Mouse (Mus musculus) embryonic facial prominence, embryonic 10.5 days (tissue): Measurements from ENCODE around the gene Hist2h2ac. TPM values are rescaled to one million over a fixed set of nuclear protein-coding genes. Genes with fewer than 3 reads are reported as not detected.
A peak's percentile ranks its signal among the peaks of the same experiment; 100 is the strongest.
"Not testable (repeated sequence)": the region's sequence is repeated elsewhere in the genome, so short reads cannot be mapped to it uniquely, and the experiment has no call there.

Source experiments
- DNase-seq: peaks from one replicate; pipeline ENCODE4 v3.0.0-alpha.2; 2017; ENCODE audit warnings: low spot score
- H3K27ac ChIP-seq: fragments of 300-500 bp; sonication (generic); replicated peaks from 2 replicates; pipeline ENCODE4 v1.5.1; 2016; ENCODE audit warnings: mild to moderate bottlenecking
- H3K27me3 ChIP-seq: fragments of 300-500 bp; sonication (generic); replicated peaks from 2 replicates; pipeline ENCODE4 v1.6.1; 2016; ENCODE audit warnings: low read depth, mild to moderate bottlenecking; ENCODE audit not compliant: poor library complexity, severe bottlenecking
- H3K36me3 ChIP-seq: fragments of 300-500 bp; sonication (generic); replicated peaks from 2 replicates; pipeline ENCODE4 v1.6.1; 2016; ENCODE audit warnings: mild to moderate bottlenecking, moderate library complexity
- H3K4me1 ChIP-seq: fragments of 300-500 bp; sonication (generic); 2 replicates; pipeline ENCODE4 v1.6.1; 2016
- H3K4me3 ChIP-seq: fragments of 300-500 bp; sonication (generic); 2 replicates; pipeline ENCODE4 v1.5.1; 2016; ENCODE audit warnings: mild to moderate bottlenecking, moderate library complexity
- H3K9me3 ChIP-seq: fragments of 300-500 bp; sonication (generic); 2 replicates; pipeline ENCODE4 v1.6.1; 2016; ENCODE audit warnings: mild to moderate bottlenecking
- WGBS: fragments of 180-500 bp; shearing (Covaris S2); methylation state at CpG from one replicate; pipeline ENCODE4 v1.1.7; 2016; 5-methylcytosine and 5-hydroxymethylcytosine counted together
- polyA plus RNA-seq: library from polyadenylated mRNA; unstranded; fragments of >200 nt; fragmentation: Nextera tagmentation; extraction: Ambion mirVana; gene quantifications from 2 replicates; pipeline ENCODE4 v1.2.1, GENCODE M21; 2016

Gene Hist2h2ac
- polyA plus RNA-seq, 1 experiment from 2014 or later: 11.7 TPM

DNA sequence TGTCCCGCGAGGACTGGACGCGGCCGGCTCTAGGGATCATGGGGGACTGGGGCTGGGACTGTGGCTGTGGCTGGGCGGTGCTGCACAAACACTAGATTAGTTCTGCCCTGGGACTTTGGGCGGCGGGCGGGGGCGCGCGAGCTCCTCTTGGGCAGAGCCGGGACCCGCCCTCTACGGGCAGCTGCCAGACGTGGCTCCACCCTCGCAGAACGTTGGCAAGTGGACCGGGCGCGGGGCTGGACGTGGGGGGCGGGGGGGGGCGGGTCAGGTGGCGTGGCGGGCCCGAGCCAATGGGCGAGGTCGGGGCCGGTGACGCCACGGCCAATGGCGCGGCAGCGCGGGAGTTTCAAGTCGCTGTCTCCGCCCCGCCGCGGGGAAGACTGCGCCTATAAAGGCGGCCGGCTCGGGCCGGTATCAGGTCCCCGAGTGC lies 25.8 kb upstream of the Hist2h2ac start, which contains the start of gene Hist2h3c1:
Gene Hist2h3c1, plus strand, starts transcription at position 259 of the 430 bp plus-strand sequence.
- Histone ChIP-seq H3K4me3 (peak within 1 kb of the TSS; percentile 65), H3K27ac (peak within 1 kb of the TSS; percentile 88), H3K4me1 (peaks cover 69% of the 10 kb centered on the region)
- WGBS: 0% methylated on average over 16 of the region's 47 CpGs
- not testable (repeated sequence) for H3K36me3 ChIP-seq, H3K27me3 ChIP-seq, H3K9me3 ChIP-seq, DNase-seq

DNA sequence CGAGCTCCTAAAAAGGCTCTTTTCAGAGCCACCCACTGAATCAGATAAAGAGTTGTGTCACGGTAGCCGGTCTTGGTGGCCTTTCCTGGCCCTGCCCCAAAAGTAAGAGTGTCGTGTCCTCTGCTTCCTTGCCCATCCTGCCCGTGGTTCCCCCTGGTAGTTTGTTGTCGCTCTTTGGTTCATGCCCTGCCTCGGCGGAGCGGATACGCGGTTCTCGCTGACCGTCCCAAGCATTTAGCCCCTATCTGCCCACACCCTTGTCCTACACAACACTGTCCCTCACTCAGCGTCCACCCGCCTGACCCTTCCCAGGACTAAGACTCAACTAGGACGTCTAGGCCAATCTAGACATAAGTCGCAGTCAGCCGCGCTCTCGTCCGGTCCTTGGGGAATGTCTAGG lies 25.3 kb upstream of the Hist2h2ac start:
- not testable (repeated sequence) for DNase-seq, H3K27me3 ChIP-seq, H3K36me3 ChIP-seq, H3K9me3 ChIP-seq
- H3K4me3 ChIP-seq: peak overlapping the region; percentile 48; the same call in 1 of the 2 replicates
- peaks cover 67% of the 10 kb centered on the region for H3K4me1 ChIP-seq
- 0% methylated on average over 10 of the region's 21 CpGs for WGBS
- H3K27ac ChIP-seq: peak overlapping the region; percentile 81

DNA sequence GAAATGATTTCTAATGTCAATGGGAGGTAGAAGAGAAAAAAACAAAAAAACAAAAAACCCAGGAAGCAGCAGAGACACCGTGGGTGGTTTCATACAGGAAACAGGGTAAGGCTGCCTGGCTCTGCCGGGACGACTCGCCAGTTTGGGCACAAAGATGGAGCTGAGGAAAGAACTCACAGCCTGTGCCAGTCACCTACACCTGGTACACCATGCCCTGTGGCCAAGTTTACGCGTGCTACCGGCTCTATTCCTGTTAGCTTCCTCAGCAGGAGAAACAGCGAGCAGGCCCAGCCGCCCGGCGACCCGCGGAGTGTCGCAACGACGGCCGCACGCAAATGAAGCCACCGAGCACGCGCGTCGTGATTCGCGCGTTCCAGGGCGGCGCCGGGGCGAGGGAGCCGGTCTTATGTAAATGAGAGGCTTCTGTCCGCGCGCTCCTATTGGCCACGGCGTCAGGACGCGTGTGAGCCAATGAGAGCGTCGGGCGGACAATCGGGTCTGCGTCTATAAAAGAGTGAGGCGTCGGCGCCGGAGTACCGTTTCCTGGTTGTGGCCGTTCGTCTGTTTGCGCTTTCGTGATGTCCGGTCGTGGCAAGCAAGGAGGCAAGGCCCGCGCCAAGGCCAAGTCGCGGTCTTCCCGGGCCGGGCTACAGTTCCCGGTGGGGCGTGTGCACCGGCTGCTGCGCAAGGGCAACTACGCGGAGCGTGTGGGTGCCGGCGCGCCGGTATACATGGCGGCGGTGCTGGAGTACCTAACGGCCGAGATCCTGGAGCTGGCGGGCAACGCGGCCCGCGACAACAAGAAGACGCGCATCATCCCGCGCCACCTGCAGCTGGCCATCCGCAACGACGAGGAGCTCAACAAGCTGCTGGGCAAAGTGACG lies 24.6 kb upstream of the Hist2h2ac start, which contains the start of gene Hist2h2aa1:
Gene Hist2h2aa1, plus strand, starts transcription at position 495 of the 884 bp plus-strand sequence.
- H3K36me3 ChIP-seq, H3K9me3 ChIP-seq, H3K27me3 ChIP-seq: not testable (repeated sequence)
- H3K4me3 ChIP-seq: peak within 1 kb of the TSS; percentile 66
- peak; percentile 81 for DNase-seq
- peaks cover 66% of the 10 kb centered on the region for H3K4me1 ChIP-seq
- peak within 1 kb of the TSS; percentile 98 for H3K27ac ChIP-seq
- 0% methylated on average over 44 of the region's 88 CpGs for WGBS

DNA sequence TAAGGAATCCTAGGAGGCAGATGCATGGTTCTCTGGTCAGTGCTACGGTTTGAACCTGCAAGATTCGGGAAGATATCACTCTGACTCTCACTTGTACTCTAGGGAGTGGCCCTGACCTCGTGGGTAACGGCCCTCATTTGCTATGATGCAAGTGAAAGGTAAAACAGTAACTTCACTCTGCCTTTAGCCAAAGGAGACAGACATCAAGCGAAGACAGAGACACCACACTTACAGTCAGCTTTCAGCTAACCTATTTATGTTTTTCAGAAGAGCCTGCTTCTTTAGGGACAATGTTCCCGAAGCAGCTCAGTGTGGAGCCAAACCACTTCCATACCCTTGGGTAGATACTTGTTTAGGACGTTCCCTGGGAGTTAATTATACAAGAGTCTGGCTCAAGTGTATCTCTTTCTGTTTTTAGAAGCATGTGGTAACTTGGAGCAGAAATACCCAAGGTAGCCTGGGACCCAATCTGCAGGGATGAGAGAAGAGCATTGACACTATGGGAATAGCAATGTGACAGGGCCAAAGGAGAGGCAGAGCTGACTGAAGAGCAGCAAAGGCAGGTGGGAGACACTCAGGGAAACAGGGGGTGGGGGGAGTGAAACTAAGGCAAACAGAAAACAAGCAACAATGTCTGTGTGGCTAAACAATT lies 23.4 kb upstream of the Hist2h2ac start:
- Histone ChIP-seq H3K4me3 (peak overlapping the region; percentile 66), H3K36me3 (no peaks in the 10 kb centered on the region), H3K9me3 (no peaks in the 10 kb centered on the region), H3K27ac (peak overlapping the region; percentile 98), H3K27me3 (no peaks in the 10 kb centered on the region), H3K4me1 (peaks cover 54% of the 10 kb centered on the region)
- DNase-seq: no peak
- WGBS: 83% methylated on average over 7 of the region's 7 CpGs

DNA sequence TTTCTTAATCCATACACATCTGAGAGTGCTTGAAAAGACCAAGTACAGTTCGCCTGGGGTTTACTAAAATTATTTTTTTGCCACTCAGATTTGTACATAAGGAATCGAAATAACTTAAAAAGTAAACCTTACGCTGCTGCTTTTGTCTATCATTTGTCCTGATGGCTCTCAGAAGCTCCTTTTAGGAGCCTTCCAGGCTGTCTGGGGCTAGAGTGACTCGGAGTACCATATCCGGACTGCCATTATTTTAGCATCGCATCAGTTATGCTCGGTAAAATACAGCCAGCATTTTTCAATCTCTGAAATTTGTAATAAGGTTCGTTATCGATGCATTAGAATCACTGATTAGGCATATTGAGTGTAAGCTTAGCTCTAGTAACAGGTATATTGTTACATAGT lies 20.1 kb upstream of the Hist2h2ac start:
- no peaks in the 10 kb centered on the region for H3K27me3 ChIP-seq
- H3K4me1 ChIP-seq: peaks cover 49% of the 10 kb centered on the region
- 78% methylated on average over 9 of the region's 9 CpGs for WGBS
- no peaks in the 10 kb centered on the region for H3K36me3 ChIP-seq
- peak overlapping the region; percentile 44 for H3K4me3 ChIP-seq
- no peak for DNase-seq
- peak overlapping the region; percentile 98 for H3K27ac ChIP-seq
- no peaks in the 10 kb centered on the region for H3K9me3 ChIP-seq

DNA sequence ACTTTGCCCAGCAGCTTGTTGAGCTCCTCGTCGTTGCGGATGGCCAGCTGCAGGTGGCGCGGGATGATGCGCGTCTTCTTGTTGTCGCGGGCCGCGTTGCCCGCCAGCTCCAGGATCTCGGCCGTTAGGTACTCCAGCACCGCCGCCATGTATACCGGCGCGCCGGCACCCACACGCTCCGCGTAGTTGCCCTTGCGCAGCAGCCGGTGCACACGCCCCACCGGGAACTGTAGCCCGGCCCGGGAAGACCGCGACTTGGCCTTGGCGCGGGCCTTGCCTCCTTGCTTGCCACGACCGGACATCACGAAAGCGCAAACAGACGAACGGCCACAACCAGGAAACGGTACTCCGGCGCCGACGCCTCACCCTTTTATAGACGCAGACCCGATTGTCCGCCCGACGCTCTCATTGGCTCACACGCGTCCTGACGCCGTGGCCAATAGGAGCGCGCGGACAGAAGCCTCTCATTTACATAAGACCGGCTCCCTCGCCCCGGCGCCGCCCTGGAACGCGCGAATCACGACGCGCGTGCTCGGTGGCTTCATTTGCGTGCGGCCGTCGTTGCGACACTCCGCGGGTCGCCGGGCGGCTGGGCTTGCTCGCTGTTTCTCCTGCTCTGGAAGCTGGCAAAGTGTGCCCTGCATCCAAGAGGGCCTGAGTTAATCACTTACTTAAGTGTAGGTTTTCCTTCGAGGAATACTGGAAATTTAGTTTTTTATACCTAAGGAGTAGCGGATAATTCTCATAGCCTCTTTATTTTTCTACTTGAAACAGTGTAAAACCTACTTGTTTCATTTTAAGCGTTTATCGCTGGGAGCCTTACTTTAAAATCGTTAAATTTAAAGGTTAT lies 19.5 kb upstream of the Hist2h2ac start, which contains the start of gene Hist2h2aa2:
Gene Hist2h2aa2, minus strand, starts transcription at position 328 of the 850 bp plus-strand sequence.
- Histone ChIP-seq H3K4me3 (peak within 1 kb of the TSS; percentile 48), H3K27ac (peak within 1 kb of the TSS; percentile 98), H3K4me1 (peaks cover 49% of the 10 kb centered on the region)
- not testable (repeated sequence) for H3K9me3 ChIP-seq, H3K27me3 ChIP-seq, H3K36me3 ChIP-seq
- WGBS: 3% methylated on average over 45 of the region's 85 CpGs
- peak; percentile 82 for DNase-seq

DNA sequence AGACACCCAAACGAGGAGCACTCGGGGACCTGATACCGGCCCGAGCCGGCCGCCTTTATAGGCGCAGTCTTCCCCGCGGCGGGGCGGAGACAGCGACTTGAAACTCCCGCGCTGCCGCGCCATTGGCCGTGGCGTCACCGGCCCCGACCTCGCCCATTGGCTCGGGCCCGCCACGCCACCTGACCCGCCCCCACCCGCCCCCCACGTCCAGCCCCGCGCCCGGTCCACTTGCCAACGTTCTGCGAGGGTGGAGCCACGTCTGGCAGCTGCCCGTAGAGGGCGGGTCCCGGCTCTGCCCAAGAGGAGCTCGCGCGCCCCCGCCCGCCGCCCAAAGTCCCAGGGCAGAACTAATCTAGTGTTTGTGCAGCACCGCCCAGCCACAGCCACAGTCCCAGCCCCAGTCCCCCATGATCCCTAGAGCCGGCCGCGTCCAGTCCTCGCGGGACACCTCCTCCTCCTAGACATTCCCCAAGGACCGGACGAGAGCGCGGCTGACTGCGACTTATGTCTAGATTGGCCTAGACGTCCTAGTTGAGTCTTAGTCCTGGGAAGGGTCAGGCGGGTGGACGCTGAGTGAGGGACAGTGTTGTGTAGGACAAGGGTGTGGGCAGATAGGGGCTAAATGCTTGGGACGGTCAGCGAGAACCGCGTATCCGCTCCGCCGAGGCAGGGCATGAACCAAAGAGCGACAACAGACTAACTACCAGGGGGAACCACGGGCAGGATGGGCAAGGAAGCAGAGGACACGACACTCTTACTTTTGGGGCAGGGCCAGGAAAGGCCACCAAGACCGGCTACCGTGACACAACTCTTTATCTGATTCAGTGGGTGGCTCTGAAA lies 18.5 kb upstream of the Hist2h2ac start, which contains the start of gene Hist2h3c2:
Gene Hist2h3c2, minus strand, starts transcription at position 174 of the 840 bp plus-strand sequence.
- H3K27ac ChIP-seq: peak within 1 kb of the TSS; percentile 90
- under 1% methylated on average over 30 of the region's 68 CpGs for WGBS
- peaks cover 39% of the 10 kb centered on the region for H3K4me1 ChIP-seq
- H3K9me3 ChIP-seq, H3K27me3 ChIP-seq, H3K36me3 ChIP-seq, DNase-seq: not testable (repeated sequence)
- H3K4me3 ChIP-seq: peak within 1 kb of the TSS; percentile 60

DNA sequence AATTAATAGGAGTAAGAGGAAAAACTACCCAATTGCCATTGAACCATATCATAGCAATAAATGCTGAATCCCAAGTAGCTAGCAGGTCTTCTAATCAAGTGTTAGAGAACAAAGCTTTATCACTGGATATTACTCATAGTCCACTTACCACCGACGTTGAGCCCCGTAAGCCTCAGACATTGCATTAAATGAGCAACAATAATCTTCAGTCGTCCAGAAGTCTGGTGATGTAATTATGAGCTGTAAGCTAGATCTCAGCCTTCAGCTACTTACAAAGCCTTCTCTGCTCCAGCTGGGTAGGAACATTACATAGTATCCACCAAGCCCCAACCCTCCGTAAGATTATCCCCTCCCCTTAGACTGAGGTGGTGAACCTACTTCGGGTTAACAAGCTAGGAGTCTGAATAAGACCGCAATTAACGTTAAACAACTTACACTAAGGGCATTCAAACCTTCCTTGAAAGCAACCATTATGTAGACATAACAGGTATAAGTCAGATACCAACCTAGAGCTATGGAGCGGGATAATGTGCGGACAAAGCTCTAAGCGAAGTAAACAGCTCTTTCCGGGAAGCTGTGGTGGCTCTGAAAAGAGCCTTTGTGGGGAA lies 17.3 kb upstream of the Hist2h2ac start:
- Histone ChIP-seq H3K27me3 (no peaks in the 10 kb centered on the region), H3K4me1 (peaks cover 28% of the 10 kb centered on the region), H3K36me3 (no peaks in the 10 kb centered on the region), H3K4me3 (peak overlapping the region; percentile 60), H3K27ac (peak overlapping the region; percentile 90), H3K9me3 (no peaks in the 10 kb centered on the region)
- peak; percentile 50 for DNase-seq
- WGBS: under 1% methylated on average over 12 of the region's 12 CpGs

DNA sequence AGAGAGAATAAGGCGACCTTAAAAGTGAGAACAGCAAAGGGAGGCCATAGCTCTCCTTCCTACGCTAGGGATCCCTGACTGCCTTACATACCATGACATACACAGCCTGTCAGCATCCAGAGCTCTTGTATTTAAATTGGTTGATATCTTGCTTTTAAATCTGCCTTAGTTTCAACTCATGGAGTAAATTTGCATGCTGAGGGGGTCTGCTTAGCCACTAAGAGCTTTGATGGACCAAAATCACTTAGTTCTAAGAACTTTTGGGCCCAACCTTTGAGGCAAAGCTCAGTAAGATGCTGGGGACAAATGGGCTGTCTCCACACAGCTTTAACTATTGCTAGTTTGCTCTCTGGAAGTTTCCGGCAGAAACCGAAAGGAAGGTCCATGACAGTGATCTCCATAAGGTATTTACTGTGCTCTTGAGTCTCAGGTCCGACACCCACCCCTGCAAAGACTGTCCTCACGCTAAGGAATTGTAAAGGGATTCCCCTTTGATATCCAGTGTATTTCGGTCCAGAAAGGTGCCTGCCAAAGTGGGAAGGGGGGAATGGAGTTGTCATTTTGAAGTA lies 16.7 kb upstream of the Hist2h2ac start:
- peak; percentile 52 for DNase-seq
- Histone ChIP-seq H3K4me3 (peak overlapping the region; percentile 60), H3K4me1 (peaks cover 22% of the 10 kb centered on the region), H3K27me3 (no peaks in the 10 kb centered on the region), H3K9me3 (no peaks in the 10 kb centered on the region), H3K36me3 (no peaks in the 10 kb centered on the region), H3K27ac (peak overlapping the region; percentile 90)
- 31% methylated on average over 7 of the region's 7 CpGs for WGBS

DNA sequence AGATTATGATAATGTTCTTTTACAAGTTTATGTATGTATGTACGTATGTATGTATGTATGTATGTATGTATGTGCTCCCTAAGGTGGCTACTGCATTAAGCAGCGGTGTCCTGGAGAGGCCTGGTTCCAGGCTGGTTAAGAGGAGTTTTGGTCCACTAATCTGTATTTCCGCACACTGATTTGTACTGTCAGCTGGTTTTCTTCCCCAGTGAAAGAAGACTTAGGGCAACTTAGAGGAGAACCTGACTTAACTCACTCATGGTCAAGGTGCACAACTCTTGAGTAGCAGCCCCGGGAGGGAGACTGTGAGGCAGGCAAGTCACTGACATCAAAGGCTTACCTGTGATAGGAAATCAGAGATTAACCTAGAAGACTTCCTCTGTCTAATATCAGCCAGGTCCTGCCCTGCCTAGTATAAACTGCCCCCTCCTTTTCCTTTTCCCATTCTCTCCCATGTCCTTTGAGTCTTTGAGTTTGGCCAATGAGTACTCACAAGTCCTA lies 16.2 kb upstream of the Hist2h2ac start:
- peaks cover 19% of the 10 kb centered on the region for H3K4me1 ChIP-seq
- H3K9me3 ChIP-seq: no peaks in the 10 kb centered on the region
- H3K27ac ChIP-seq: peak overlapping the region; percentile 90
- WGBS: 82% methylated on average over 4 of the region's 4 CpGs
- peak overlapping the region; percentile 60 for H3K4me3 ChIP-seq
- DNase-seq: peak; percentile 33
- H3K27me3 ChIP-seq: no peaks in the 10 kb centered on the region
- no peaks in the 10 kb centered on the region for H3K36me3 ChIP-seq
